Mouse (Mus musculus) forebrain, embryonic 14.5 days (tissue): ENCODE measurements around the gene Deup1. TPM values are rescaled to one million over a fixed set of nuclear protein-coding genes. Genes with fewer than 3 reads are reported as not detected.
A peak's percentile ranks its signal among the peaks of the same experiment; 100 is the strongest.

ENCODE experiments used
- ATAC-seq: fragments of 200-750 bp; cut with Nextera tagmentation; 2 replicates; pipeline ENCODE4 v1.8.0; 2017; ENCODE audit warnings: mild to moderate bottlenecking, moderate library complexity
- DNase-seq: peaks from one replicate; pipeline ENCODE4 v3.0.0-alpha.2; 2015; ENCODE audit warnings: low spot score
- H3K27ac ChIP-seq: fragments of 300-500 bp; sonication (generic); 2 replicates; pipeline ENCODE4 v1.5.1; 2014; ENCODE audit warnings: low read depth, mild to moderate bottlenecking, control low read depth, low read length, moderate library complexity
- H3K27me3 ChIP-seq: fragments of 300-500 bp; sonication (generic); replicated peaks from 2 replicates; pipeline ENCODE4 v1.6.1; 2014; ENCODE audit warnings: low read length, control low read depth, mixed read lengths; ENCODE audit not compliant: control insufficient read depth, insufficient read depth
- H3K36me3 ChIP-seq: fragments of 300-500 bp; sonication (generic); 2 replicates; pipeline ENCODE4 v1.6.1; 2014; ENCODE audit warnings: low read length, control low read depth; ENCODE audit not compliant: control insufficient read depth, insufficient read depth
- H3K4me1 ChIP-seq: fragments of 300-500 bp; sonication (generic); 2 replicates; pipeline ENCODE4 v1.6.1; 2014; ENCODE audit warnings: antibody characterized with exemption, low read length, control low read depth; ENCODE audit not compliant: control insufficient read depth, insufficient read depth
- H3K4me2 ChIP-seq: fragments of 300-500 bp; sonication (generic); 2 replicates; pipeline ENCODE4 v1.6.1; 2014; ENCODE audit warnings: mild to moderate bottlenecking, control low read depth, low read length
- H3K4me3 ChIP-seq: fragments of 300-500 bp; sonication (generic); 2 replicates; pipeline ENCODE4 v1.5.1; 2014; ENCODE audit warnings: low read depth, low read length, control low read depth
- H3K9ac ChIP-seq: fragments of 300-500 bp; sonication (generic); 2 replicates; pipeline ENCODE4 v1.6.1; 2014; ENCODE audit warnings: mild to moderate bottlenecking, low read length, control low read depth, moderate library complexity
- H3K9me3 ChIP-seq: fragments of 300-500 bp; sonication (generic); replicated peaks from 2 replicates; pipeline ENCODE4 v1.6.1; 2016; ENCODE audit warnings: low read length, control low read depth, mixed read lengths; ENCODE audit not compliant: control insufficient read depth
- WGBS: fragments of 180-500 bp; shearing (Covaris S2); extraction: QIAGEN DNeasy Blood & Tissue Kit; methylation state at CpG from one replicate; pipeline ENCODE4 v1.1.7; 2014; 5-methylcytosine and 5-hydroxymethylcytosine counted together
- polyA plus RNA-seq: library from polyadenylated mRNA; unstranded; fragments of >200 nt; fragmentation: Nextera tagmentation; extraction: Ambion mirVana; gene quantifications from 2 replicates; pipeline ENCODE4 v1.2.1, GENCODE M21; 2014

Deup1 gene
- polyA plus RNA-seq, 1 experiment from 2014 or later = 2.2 TPM

- ATAC-seq (no peak), DNase-seq (no peak)
- Histone ChIP-seq H3K27me3 (no peaks in the 10 kb centered on the region), H3K4me3 (no peak overlapping the region), H3K36me3 (no peaks in the 10 kb centered on the region), H3K4me1 (no peaks in the 10 kb centered on the region), H3K9ac (no peak overlapping the region), H3K4me2 (no peak overlapping the region), H3K9me3 (no peaks in the 10 kb centered on the region), H3K27ac (no peak overlapping the region)
- 78% methylated on average over 5 of the region's 5 CpGs for WGBS
Observed at GRCm38 (mm10) chr9:15600859-15601540, 26.7 kb downstream of the Deup1 start.

GRCm38 (mm10) chr9:15600156-15600858 is 27.4 kb downstream of the Deup1 start:
- H3K9ac ChIP-seq = no peak overlapping the region
- H3K4me2 ChIP-seq = no peak overlapping the region
- H3K27me3 ChIP-seq = no peaks in the 10 kb centered on the region
- H3K27ac ChIP-seq = no peak overlapping the region
- 69% methylated on average over 6 of the region's 6 CpGs for WGBS
- H3K4me1 ChIP-seq = no peaks in the 10 kb centered on the region
- ATAC-seq (no peak), DNase-seq (peak; percentile 52)
- no peaks in the 10 kb centered on the region for H3K36me3 ChIP-seq
- H3K9me3 ChIP-seq = no peaks in the 10 kb centered on the region
- H3K4me3 ChIP-seq = no peak overlapping the region

DNA sequence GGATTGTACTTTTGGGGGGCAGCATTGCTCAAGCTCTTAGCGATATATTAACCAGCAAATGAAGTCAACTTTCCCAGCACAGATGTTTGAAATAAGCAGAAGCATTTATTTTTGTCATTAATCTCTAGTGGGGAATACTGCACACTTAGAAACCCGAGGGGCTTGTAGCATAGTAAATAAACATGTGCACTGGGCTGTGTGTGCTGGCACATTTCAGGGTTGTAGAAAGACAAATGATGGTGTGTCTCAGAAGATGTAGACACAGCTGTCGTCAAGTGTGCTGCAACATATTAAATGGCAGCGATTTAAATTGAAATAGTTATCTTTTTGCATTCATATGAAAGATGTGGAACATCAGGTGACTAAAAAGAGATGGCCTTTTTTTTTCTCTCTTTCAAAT is 31.1 kb downstream of the Deup1 start:
- no peak overlapping the region for H3K4me2 ChIP-seq
- ATAC-seq = no peak

GRCm38 (mm10) chr9:15594148-15594547 is 33.6 kb downstream of the Deup1 start:
- no peak for ATAC-seq
- H3K27ac ChIP-seq = no peak overlapping the region
- no peak overlapping the region for H3K9ac ChIP-seq
- DNase-seq = no peak
- H3K4me3 ChIP-seq = no peak overlapping the region
- no peaks in the 10 kb centered on the region for H3K9me3 ChIP-seq
- H3K27me3 ChIP-seq = no peaks in the 10 kb centered on the region
- H3K36me3 ChIP-seq = no peaks in the 10 kb centered on the region
- H3K4me1 ChIP-seq = no peaks in the 10 kb centered on the region
- WGBS = 82% methylated on average over 4 of the region's 4 CpGs
- no peak overlapping the region for H3K4me2 ChIP-seq

More for the DNA sequence above, 31.1 kb downstream of the Deup1 start:
- H3K4me1 ChIP-seq = no peaks in the 10 kb centered on the region
- no peak for DNase-seq
- no peak overlapping the region for H3K27ac ChIP-seq
- 81% methylated on average over 4 of the region's 4 CpGs for WGBS
- no peak overlapping the region for H3K4me3 ChIP-seq
- no peaks in the 10 kb centered on the region for H3K27me3 ChIP-seq
- H3K9me3 ChIP-seq = no peaks in the 10 kb centered on the region
- H3K36me3 ChIP-seq = no peaks in the 10 kb centered on the region
- no peak overlapping the region for H3K9ac ChIP-seq

DNA sequence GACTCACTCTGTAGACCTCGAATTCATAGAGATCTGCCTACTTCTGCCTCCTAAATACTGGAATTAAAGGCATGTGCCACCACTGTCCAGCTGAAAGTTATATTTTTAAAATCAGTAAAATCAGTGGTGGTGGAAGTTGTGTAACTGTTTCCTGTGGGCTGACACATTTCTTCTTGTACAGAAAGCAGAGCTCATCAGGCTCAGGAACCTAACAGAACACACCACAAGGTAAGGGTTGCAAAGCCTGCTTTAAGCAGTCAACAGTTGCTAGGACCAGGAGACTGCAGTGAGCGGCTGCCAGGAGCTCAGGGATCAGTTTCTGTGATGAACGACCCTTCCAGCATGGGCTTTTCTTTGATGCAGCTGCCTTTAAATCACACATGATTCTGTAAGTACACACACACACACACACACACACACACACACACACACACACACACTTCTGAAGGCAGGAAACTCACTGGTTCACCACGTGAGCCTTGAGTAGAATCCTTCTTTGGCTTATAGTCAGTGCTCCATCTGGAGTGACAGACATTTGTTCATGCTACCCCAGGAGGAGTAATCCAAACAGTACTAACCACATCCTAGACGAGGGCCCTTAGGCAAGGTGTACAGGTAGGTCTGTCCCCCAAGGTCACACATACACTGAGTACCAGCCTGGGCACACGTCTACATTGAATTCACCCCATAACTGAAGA is 40.4 kb downstream of the Deup1 start:
- no peak overlapping the region for H3K4me2 ChIP-seq
- H3K4me3 ChIP-seq = no peak overlapping the region
- H3K27me3 ChIP-seq = no peaks in the 10 kb centered on the region
- WGBS = 74% methylated on average over 6 of the region's 6 CpGs
- H3K36me3 ChIP-seq = no peaks in the 10 kb centered on the region
- DNase-seq = peak; percentile 40
- no peak overlapping the region for H3K9ac ChIP-seq
- H3K4me1 ChIP-seq = no peaks in the 10 kb centered on the region
- ATAC-seq = peak; percentile 69; the same call in 1 of the 2 replicates
- H3K27ac ChIP-seq = no peak overlapping the region
- H3K9me3 ChIP-seq = no peaks in the 10 kb centered on the region

- no peaks in the 10 kb centered on the region for H3K9me3 ChIP-seq
- no peaks in the 10 kb centered on the region for H3K27me3 ChIP-seq
- ATAC-seq = no peak
- no peak for DNase-seq
- no peak overlapping the region for H3K4me3 ChIP-seq
- WGBS = 93% methylated on average over 1 of the region's 1 CpGs
- no peaks in the 10 kb centered on the region for H3K4me1 ChIP-seq
- no peaks in the 10 kb centered on the region for H3K36me3 ChIP-seq
- H3K9ac ChIP-seq = no peak overlapping the region
- no peak overlapping the region for H3K27ac ChIP-seq
- no peak overlapping the region for H3K4me2 ChIP-seq
Observed at GRCm38 (mm10) chr9:15585956-15586355, 41.8 kb downstream of the Deup1 start.

GRCm38 (mm10) chr9:15584209-15584608 is 43.5 kb downstream of the Deup1 start:
- no peak overlapping the region for H3K27ac ChIP-seq
- H3K27me3 ChIP-seq = no peaks in the 10 kb centered on the region
- H3K36me3 ChIP-seq = no peaks in the 10 kb centered on the region
- ATAC-seq (no peak), DNase-seq (no peak)
- no peak overlapping the region for H3K4me2 ChIP-seq
- no peaks in the 10 kb centered on the region for H3K4me1 ChIP-seq
- no peaks in the 10 kb centered on the region for H3K9me3 ChIP-seq
- 92% methylated on average over 9 of the region's 9 CpGs for WGBS
- H3K9ac ChIP-seq = no peak overlapping the region
- H3K4me3 ChIP-seq = no peak overlapping the region

GRCm38 (mm10) chr9:15582026-15582425 is 45.7 kb downstream of the Deup1 start:
- no peaks in the 10 kb centered on the region for H3K9me3 ChIP-seq
- H3K27me3 ChIP-seq = no peaks in the 10 kb centered on the region
- no peaks in the 10 kb centered on the region for H3K36me3 ChIP-seq
- ATAC-seq (no peak), DNase-seq (no peak)
- no peak overlapping the region for H3K9ac ChIP-seq
- H3K4me3 ChIP-seq = no peak overlapping the region
- H3K4me2 ChIP-seq = no peak overlapping the region
- H3K27ac ChIP-seq = no peak overlapping the region
- no peaks in the 10 kb centered on the region for H3K4me1 ChIP-seq
- 91% methylated on average over 5 of the region's 5 CpGs for WGBS

GRCm38 (mm10) chr9:15580176-15580575 is 47.6 kb downstream of the Deup1 start:
- Histone ChIP-seq H3K36me3 (no peaks in the 10 kb centered on the region), H3K27ac (no peak overlapping the region), H3K9me3 (no peaks in the 10 kb centered on the region), H3K4me2 (no peak overlapping the region), H3K27me3 (no peaks in the 10 kb centered on the region), H3K4me3 (no peak overlapping the region), H3K9ac (no peak overlapping the region), H3K4me1 (no peaks in the 10 kb centered on the region)
- no peak for ATAC-seq
- DNase-seq = no peak
- 53% methylated on average over 6 of the region's 6 CpGs for WGBS
